Mouse (Mus musculus) bone marrow, adult 2 months (tissue): ENCODE measurements around the gene Gm45785. TPM values are rescaled to one million over a fixed set of nuclear protein-coding genes. Genes with fewer than 3 reads are reported as not detected.

ENCODE experiments used
- H3K27ac ChIP-seq: fragments of 200-500 bp; 2 replicates; pipeline ENCODE4 v1.5.1; 2012; ENCODE audit warnings: low read depth, mild to moderate bottlenecking, control low read depth, inconsistent platforms, low read length; ENCODE audit not compliant: control insufficient read depth, poor library complexity, insufficient read depth
- H3K4me1 ChIP-seq: fragments of 200-500 bp; 2 replicates; pipeline ENCODE4 v1.6.1; 2011; ENCODE audit warnings: low read length; ENCODE audit not compliant: control insufficient read depth, insufficient read depth
- H3K4me3 ChIP-seq: fragments of 200-500 bp; replicated peaks from 2 replicates; pipeline ENCODE3; 2011; ENCODE audit warnings: mild to moderate bottlenecking, low read depth, low read length, control low read depth; ENCODE audit not compliant: control insufficient read depth
- CTCF ChIP-seq: fragments of 200-500 bp; IDR thresholded peaks from 2 replicates; pipeline ENCODE4 v1.5.1; 2011; ENCODE audit warnings: low read length, control low read depth; ENCODE audit not compliant: control insufficient read depth, insufficient read depth
- POLR2A ChIP-seq: fragments of 200-500 bp; IDR thresholded peaks from 2 replicates; pipeline ENCODE4 v1.6.1; 2011; ENCODE audit warnings: low read depth, mild to moderate bottlenecking, control low read depth, low read length, borderline replicate concordance; ENCODE audit not compliant: control insufficient read depth
- WGBS: fragments of 180-500 bp; shearing (Covaris S2); methylation state at CpG from one replicate; pipeline ENCODE4 v1.1.7; 2018; 5-methylcytosine and 5-hydroxymethylcytosine counted together
- polyA plus RNA-seq: library from polyadenylated mRNA; stranded (reverse); fragments of >200 nt; gene quantifications from 2 replicates; pipeline ENCODE4 v1.2.4, GENCODE M21; 2011; ENCODE audit warnings: low replicate concordance; ENCODE audit not compliant: missing spikeins, insufficient read depth, insufficient read length

Gm45785 gene
- polyA plus RNA-seq, 1 experiment: not detected

DNA sequence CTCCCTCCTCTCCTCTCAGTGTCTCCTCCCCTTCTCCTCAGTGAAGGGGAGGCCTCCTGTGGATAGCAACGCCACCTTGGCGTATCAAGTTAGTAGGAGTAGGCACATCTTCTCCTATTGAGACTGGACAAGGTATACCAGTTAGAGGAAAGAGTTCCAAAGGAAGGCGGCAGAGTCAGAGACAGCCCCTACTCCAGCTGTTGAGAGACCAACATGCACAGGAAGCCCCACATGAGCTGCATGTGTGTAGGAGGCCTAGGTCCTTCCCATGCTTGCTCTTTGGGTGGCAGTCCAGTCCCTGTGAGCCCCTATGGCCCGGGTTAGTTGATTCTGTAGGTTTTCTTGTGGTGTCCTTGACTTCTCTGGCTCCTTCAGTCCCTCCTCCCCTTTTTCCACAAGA is 22.8 kb downstream of the Gm45785 start:
- TF ChIP-seq CTCF (no peak), POLR2A (no peak)
- H3K27ac ChIP-seq: no peak overlapping the region
- H3K4me1 ChIP-seq: no peaks in the 10 kb centered on the region
- 73% methylated on average over 4 of the region's 4 CpGs for WGBS
- H3K4me3 ChIP-seq: no peak overlapping the region

- Histone ChIP-seq H3K4me1 (no peaks in the 10 kb centered on the region; the same call in 1 of the 2 replicates), H3K4me3 (no peak overlapping the region), H3K27ac (no peak overlapping the region)
- no peak for TF ChIP-seq CTCF
- TF ChIP-seq POLR2A: no peak
- WGBS: 40% methylated on average over 6 of the region's 6 CpGs
These were observed 24.7 kb downstream of the Gm45785 start for GRCm38 (mm10) chr7:140831447-140831846.

DNA sequence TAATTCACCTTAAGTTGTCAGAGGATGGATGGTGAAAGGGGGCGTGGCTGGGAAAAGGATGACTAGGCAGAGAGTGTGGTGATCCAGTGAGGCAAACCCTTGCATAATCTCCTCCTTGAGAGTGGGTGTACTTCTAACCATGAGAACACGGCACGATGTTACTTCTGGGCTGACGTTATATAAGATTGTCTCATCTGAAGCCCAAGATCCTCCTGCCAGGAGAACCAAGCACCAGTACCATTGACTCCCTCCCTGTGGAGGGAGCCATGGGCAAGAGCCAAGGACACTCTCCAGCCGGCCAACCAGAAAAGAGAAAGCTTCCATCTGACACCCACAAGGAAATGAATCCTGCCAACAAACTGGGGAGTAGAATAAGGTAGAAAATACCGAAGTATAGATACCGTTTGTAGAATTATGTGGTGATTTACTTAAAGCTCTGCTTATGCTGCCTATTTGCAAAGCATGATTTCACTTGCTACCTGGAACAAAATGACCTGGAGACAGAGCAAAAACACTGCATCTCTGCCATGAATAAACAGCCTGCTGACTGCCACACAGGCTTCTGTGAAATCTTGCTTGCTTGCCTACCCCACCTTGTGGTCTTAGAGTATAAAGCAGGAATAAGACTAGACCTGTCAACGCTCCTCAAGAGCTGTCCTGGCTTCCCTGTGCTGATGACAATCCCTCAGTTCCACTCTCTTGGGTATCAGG is 27.8 kb downstream of the Gm45785 start:
- TF ChIP-seq CTCF: no peak
- no peak for TF ChIP-seq POLR2A
- no peaks in the 10 kb centered on the region; the same call in 1 of the 2 replicates for H3K4me1 ChIP-seq
- no peak overlapping the region for H3K27ac ChIP-seq
- H3K4me3 ChIP-seq: no peak overlapping the region
- WGBS: 10% methylated on average over 8 of the region's 8 CpGs

DNA sequence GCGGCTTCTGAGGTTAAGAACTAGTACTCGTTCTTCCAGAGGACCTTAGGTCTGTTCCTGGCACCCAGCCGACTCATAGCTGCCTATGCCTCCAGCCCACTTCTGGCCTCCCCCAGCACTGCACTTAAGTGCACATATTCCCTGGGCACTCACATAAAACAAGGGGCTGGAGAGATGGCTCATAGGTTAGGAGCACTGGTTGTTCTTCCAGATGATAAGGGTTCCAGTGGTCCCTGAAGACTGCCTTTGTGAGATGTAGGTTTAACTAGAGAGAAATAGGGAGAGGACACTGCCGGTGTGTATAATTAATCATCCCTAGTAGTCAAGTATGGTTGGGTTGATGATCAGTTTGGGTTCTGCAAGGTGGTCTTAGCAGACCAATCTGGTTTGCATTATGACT is 33.4 kb downstream of the Gm45785 start:
- TF ChIP-seq CTCF (no peak), POLR2A (no peak)
- WGBS: 83% methylated on average over 4 of the region's 4 CpGs
- no peak overlapping the region for H3K4me3 ChIP-seq
- no peaks in the 10 kb centered on the region; the same call in 1 of the 2 replicates for H3K4me1 ChIP-seq
- no peak overlapping the region for H3K27ac ChIP-seq

DNA sequence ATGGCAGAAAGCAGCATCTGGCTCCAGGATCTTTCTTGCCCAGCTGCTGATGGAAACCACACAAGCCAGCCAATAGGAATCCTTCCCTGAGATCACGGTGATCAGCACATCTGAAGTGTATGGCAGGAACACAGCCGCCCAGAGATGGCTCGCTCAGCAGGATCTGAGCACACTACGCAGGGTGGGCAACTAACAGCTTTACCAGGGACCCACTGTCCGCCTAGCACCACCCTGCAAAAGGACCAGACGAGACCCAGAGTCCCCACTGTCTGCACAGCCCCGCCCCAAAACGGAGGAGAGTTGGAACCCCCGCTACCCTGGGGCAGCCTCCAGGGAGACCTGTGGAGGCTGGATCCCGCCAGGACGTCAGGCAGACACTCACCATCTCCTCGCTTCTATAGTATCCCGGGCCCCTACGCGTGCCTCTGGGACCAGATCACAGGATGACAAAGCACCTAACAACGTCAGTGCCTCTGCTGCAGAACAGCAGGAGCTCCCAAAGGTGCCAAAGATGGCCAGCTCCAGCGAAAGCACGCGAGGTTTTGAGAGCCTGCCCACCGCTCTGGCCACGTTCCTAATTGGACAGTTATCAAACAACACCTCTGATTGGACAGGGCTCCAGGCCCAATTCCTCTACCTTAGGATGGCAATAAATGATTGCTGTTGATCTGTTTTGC is 34.3 kb downstream of the Gm45785 start, which contains the start of gene Zfp941:
Gene Zfp941 (minus strand): TSS at position 526 of the 677 bp plus-strand sequence.
- H3K4me3 ChIP-seq: peak within 1 kb of the TSS; percentile 20
- H3K4me1 ChIP-seq: no peaks in the 10 kb centered on the region; the same call in 1 of the 2 replicates
- WGBS: 5% methylated on average over 21 of the region's 21 CpGs
- no peak within 1 kb of the TSS for H3K27ac ChIP-seq
- TF ChIP-seq POLR2A (no peak), CTCF (no peak)

DNA sequence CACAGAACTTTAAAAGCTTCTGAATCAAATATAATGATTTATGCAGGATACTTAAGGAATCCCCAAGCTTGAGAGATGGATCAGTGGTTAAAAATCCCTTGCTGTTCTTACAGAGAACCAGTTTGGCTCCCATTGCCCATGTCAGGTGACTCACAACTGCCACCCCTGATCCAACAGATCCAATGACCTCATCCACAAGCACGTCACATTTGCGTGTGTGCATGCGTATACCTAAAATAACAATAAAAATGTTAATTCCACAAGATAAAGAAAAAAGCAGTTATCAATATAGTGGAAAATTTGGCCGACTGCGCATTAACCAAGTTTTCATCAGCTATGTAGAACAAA is 34.9 kb downstream of the Gm45785 start:
- Histone ChIP-seq H3K4me3 (no peak overlapping the region), H3K4me1 (no peaks in the 10 kb centered on the region; the same call in 1 of the 2 replicates), H3K27ac (no peak overlapping the region)
- WGBS: 70% methylated on average over 5 of the region's 5 CpGs
- TF ChIP-seq CTCF: no peak
- no peak for TF ChIP-seq POLR2A

- WGBS: 75% methylated on average over 4 of the region's 4 CpGs
These were observed 36.0 kb downstream of the Gm45785 start for GRCm38 (mm10) chr7:140820173-140820572.

DNA sequence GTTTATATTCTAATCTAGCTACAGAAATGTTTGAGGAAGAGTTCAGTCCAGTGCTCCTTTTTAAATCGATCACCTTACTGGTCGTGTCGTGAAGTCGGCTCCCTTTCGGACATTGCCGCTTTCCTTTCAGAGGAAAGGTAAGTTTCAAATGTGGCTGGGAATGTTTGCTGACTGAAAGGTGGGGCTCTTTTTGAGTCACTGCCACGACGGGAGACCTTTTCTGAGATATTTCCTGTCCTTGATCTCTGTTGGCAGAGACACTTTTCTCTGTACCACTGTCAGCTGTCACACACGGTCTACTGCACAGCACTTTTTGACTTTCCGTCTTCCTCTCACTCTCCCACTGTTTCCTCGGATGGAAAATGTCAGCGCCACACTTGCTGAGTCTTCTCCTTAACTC is 43.3 kb downstream of the Gm45785 start:
- no peak for TF ChIP-seq CTCF
- TF ChIP-seq POLR2A: no peak
- no peak overlapping the region for H3K27ac ChIP-seq
- 83% methylated on average over 12 of the region's 12 CpGs for WGBS
- H3K4me3 ChIP-seq: no peak overlapping the region
- no peaks in the 10 kb centered on the region for H3K4me1 ChIP-seq

More at GRCm38 (mm10) chr7:140820173-140820572, 36.0 kb downstream of the Gm45785 start:
- H3K4me1 ChIP-seq: no peaks in the 10 kb centered on the region; the same call in 1 of the 2 replicates
- H3K4me3 ChIP-seq: no peak overlapping the region
- TF ChIP-seq CTCF: no peak
- TF ChIP-seq POLR2A: no peak
- H3K27ac ChIP-seq: no peak overlapping the region
